Comparison of ENCODE assay signal across 7 mouse cellular contexts in the genomic region with DNA sequence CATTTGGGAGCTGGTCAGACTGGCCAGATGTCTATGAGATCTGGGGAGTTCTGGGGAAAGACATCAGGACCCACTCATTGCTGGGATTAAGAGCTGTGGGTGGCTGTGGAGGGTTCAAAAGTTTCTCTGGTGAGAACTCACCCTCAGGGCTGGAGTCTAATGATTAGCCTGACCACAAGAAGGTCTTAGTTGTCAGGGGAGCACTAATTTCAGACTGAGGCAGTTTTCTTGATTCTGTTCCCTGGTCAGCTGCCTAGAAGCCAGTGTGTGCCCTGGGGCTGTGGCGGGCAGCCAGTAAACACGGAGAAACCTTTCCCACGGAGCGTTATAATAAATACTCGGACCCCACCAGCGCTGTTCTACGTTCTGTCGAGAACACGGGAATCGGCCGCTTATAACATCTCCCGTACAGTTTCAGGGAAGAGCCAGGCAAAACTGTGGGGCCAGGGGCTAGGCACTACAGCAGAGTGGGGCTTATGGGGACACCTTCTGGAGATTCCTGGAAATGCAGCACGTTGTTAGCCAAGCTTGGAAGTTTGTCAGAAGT. TPM values are rescaled to one million over a fixed set of nuclear protein-coding genes. Genes with fewer than 3 reads are reported as not detected.
A peak's percentile ranks its signal among the peaks of the same experiment; 100 is the strongest.
DNase-seq lines count a peak whose midpoint lies in the region; ATAC-seq and TF ChIP-seq lines count a peak whose summit lies in the region.

No protein-coding gene starts in this region.

- peak; percentile 87 for TF ChIP-seq CTCF in Patski (IDR thresholded peaks at IDR 0.05)

- POLR2A ChIA-PET in Patski (lab: Charles Lee) = no interaction called here

- intact Hi-C loops in heart, postnatal 10 days (cut with DNase I) = loop anchor here (1.0 to 10.0 kb wide), 4 partner anchors 112 to 680 kb away; a partner anchor contains a TSS

- no peaks in the 10 kb centered on the region for H3K27me3 ChIP-seq in Patski

- ATAC-seq in Patski = peak; percentile 86

- DNase-seq in Patski (ENCODE audit: low read depth, low spot score) = peak; percentile 92
- DNase-seq in c-Kit-positive CD71-positive TER-119-negative erythroid progenitor cells, embryonic 14.5 days (ENCODE audit: low read depth) = peak; percentile 47
- peak; percentile 44 for DNase-seq in fibroblast of lung, adult 2 months (ENCODE audit: low read depth)
- peak; percentile 79 to 86 for DNase-seq in heart, postnatal 10 days
- DNase-seq in layer of hippocampus, postnatal 10 days (ENCODE audit: low spot score in 2 of 2) = peak; percentile 84 to 85
- DNase-seq in lung, postnatal 36 days = peak; percentile 82
- DNase-seq in right cerebral cortex, postnatal 10 days (ENCODE audit: low spot score in 2 of 2) = peak; percentile 76 to 84

- in situ Hi-C loops in Patski (cut with MboI; ENCODE audit: low pct_unique_long_range_greater_than_20kb) = loop anchor here (25.0 kb wide), 1 partner anchor 702 kb away; a partner anchor contains a TSS

- CTCF ChIA-PET in Patski (lab: Charles Lee) = interaction anchor here (1.0 to 1.6 kb wide), 3 partner anchors 16 to 35 kb away, joined by 3 to 5 read pairs (median 3); no protein-coding TSS in a partner anchor

RNA-seq across cellular contexts. Expression of a gene that starts 3.7 kb away (rescaled TPM):
- polyA plus RNA-seq in Patski (2021) = 0.03 TPM
- 10 to 100 TPM in 1 of 2 experiments, 1 to 10 TPM in 1; 8.6 to 13.0 TPM for total RNA-seq in heart, postnatal 10 days (2021)
- total RNA-seq in layer of hippocampus, postnatal 10 days (2021) = 1 to 10 TPM; 4.2 to 5.3 TPM

Comparison
In these comparisons a context has a peak if more than half of its experiments do, and no peak if none do; other contexts are left out.
1. Peak in every context shown above with its lines: DNase-seq and ATAC-seq.